Mouse (Mus musculus) ZHBTc4 (cell line): ENCODE results near the gene Klhl6.

Experiments
- DNase-seq: peaks from one replicate; pipeline ENCODE4 v3.0.0-alpha.2; 2011; ENCODE audit warnings: low read depth, low spot score

Klhl6 gene

DNA sequence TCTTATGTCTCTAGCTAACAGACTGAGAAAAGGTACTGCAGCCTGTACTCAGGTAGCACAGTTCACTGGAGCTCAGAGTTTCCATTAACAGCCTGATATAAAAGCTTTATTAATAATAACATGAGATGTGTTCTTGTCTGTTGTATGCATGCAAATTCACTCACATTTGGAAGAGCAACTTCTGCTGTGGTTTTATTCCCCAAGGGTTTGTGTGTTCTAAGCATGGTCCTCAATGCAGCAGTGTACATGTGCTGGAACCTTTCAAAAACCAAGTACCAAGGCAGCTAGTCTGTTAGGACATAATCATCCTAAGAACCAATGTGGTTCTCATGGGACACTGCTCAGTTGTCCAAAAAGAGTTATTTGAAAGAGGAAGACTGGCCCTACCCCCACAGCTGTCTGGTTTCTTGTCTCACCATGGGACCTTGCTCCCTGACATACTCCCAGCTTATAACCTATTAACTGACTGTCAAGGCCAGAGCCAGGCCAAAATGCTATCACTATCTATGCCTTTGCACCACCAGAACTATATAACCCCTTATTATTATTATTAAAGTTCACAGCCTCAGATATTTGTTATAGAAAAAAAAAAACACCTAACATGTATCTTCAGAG is 10.0 kb downstream of the Klhl6 start:
- no peak for DNase-seq

GRCm38 (mm10) chr16:19969506-19969905 is 13.3 kb downstream of the Klhl6 start:
- DNase-seq, result no peak

DNA sequence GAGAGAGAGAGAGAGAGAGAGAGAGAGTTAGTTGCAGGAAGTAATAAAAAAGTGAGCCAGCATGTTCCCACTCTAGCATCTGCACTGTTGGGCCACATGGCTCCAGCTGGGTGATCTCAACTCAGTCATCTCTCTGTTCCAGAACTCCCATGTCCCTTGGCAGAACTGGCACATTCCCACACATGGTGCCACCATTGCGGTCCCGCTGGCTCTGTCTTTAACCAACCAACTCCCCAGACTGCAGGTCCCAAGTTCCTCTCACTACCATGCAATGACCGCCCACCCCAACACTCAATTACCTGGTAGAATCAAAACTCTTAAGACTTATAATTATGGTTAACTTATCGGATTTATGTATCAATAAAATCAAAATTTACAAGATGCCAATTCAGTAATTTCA is 14.2 kb downstream of the Klhl6 start:
- DNase-seq, result no peak

GRCm38 (mm10) chr16:19967897-19968392 is 14.9 kb downstream of the Klhl6 start:
- no peak for DNase-seq

DNA sequence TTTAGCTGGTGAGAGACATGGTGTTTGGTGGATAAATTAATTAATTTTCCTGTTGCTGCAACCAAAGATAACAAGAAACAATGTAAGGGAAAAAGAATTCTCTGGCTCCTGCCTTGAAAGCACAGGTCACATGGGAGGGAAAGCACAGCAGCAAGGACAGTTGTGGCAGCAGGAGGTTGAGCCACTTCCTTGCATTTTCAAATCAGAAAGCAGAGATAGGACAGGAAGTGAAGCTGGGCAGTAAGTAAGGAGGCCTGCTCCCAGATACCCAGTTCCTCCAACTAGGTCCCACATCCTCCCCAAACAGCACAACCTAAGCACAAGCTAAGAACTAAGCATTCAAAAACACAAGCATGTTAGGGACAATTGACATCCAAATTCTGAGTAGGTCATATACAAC is 15.9 kb downstream of the Klhl6 start:
- no peak for DNase-seq

DNA sequence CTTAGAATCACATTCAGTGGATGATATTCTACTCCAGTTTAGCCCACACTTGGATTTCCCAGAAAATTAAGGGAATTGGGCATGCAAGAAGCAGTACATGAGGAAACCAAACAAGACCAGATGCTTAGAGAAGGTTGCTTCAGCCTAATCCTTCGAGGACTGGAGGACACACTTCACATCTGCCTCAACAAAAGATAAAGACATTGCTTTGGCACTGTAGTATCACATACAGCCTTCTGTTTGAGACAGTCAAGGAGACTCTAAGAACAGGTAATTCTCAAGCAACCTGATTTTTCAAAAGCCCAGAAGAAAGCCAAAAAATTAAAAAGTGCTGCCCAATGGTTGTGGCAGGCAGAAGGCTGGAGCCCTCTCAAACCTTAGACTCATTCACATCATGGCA is 16.4 kb downstream of the Klhl6 start:
- no peak for DNase-seq

DNA sequence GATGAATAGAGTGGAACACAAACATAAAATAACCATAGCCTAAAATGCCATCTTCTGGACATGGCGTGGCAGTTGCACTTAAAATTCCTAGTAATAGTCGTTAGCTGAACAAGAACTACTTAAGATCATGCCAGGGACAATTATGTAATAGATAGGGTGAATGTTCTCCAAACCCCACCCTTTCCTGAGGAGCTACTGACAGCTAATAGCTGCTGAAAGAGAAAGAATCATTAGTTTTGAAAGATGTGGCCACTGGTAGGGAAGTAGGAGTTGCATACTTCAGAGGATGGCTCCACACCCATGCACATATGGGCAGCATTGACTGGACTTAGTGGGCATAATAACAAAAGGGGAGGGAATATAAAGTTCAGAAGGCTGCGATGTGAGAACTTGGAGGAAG is 19.9 kb downstream of the Klhl6 start:
- no peak for DNase-seq

DNA sequence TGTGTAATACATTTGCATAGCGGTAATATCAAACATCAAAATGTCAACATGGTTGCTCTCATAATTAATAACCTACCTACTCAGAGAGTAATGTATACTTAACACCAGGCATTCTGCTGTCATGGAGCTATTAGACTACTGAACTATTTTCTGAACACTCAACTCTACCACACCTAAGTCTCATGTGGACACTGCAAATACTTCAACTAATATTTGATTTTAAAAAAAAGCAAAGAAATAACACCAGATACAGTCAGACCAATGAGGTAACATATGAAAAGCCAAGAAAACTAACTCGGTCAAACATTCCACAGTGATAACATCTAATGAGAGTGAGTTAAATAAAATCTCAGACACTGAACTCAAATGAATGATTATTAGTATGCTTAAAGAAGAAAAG is 21.8 kb downstream of the Klhl6 start:
- DNase-seq, result no peak

GRCm38 (mm10) chr16:19960407-19961058 is 22.3 kb downstream of the Klhl6 start:
- DNase-seq, result no peak

- DNase-seq, result no peak
These were observed 25.8 kb downstream of the Klhl6 start for GRCm38 (mm10) chr16:19957051-19957450.

GRCm38 (mm10) chr16:19947336-19947735 is 35.5 kb downstream of the Klhl6 start:
- no peak for DNase-seq

GRCm38 (mm10) chr16:19946578-19947298 is 36.1 kb downstream of the Klhl6 start:
- peak; percentile 9 for DNase-seq

- DNase-seq, result no peak
These were observed 62.0 kb downstream of the Klhl6 start for GRCm38 (mm10) chr16:19920823-19921222.

DNA sequence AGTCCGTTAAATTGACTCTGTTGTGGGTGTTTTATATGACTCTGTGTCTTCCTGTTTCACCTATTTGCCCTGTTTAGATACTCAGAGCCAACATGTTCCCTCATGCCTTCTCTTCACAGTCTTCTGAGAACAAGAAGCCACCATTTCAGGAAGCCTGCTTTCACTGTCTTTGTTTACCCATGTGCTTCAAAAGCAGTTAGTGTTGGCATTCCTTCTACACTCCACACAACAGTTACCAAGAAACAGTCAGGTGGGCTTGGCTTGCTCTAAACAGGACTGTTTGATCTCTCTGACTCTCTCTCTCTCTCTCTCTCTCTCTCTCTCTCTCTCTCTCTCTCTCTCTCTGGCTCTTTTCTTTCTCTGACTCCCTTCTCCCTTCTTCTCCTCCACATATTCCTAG is 64.6 kb downstream of the Klhl6 start:
- no peak for DNase-seq

GRCm38 (mm10) chr16:19912582-19912981 is 70.3 kb downstream of the Klhl6 start:
- DNase-seq, result no peak

- DNase-seq, result no peak
These were observed 74.5 kb downstream of the Klhl6 start for GRCm38 (mm10) chr16:19908291-19908690.

GRCm38 (mm10) chr16:19907103-19907502 is 75.7 kb downstream of the Klhl6 start:
- peak; percentile 49 for DNase-seq

DNA sequence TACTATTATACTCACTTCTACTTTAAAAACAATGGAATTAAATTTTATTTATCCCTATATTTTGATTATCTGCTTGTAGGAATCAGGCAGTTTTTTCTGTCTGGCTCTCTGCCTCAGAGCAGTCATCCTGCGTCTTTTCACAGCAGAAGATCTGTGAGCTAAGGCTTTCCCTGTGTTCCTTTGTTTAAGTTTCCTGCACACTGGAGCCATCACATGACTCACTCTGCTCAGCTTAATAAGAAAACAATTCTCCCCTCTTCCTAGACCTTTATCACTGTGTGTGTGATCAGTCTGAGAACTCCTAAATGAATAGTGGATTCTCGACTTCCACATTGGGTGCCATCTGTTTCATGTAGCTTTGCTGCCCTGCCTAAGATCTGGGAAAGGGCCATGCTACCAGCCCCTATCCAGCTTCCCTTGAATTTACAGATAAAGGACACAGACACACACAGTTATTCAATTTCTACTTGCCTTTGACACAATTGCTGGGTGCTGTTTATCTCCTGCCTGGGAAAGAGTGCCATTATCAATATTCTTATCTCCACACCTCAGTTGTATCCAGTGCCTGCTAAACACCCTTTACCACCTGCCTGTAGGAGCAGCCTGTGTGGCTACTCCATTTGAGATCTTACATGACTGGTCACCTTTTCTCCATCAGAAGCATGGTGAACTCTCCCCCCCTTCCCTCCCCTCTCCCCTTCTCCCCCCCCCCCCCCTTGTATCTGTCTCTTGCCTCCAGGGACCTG is 77.9 kb downstream of the Klhl6 start:
- DNase-seq, result no peak

DNA sequence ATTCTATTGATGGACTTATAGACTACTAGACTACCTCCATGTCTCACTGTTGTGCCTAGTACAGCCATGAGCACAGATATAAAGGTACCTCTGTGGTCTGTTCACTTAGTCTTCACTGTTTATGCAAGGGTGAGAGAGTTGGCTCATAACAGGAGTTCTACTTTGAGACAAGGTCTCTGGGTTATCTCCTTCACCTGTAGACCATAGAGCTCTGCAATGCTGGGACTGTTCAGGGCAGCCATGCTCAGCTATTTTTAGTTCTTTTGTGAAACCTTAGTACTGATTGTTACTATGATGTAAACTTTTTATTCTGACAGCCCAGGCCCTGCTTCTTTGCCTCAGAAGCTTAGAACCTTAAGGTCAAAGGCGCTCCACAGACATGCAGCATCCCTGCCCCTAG is 79.0 kb downstream of the Klhl6 start:
- no peak for DNase-seq
